Mouse (Mus musculus): ENCODE results near the gene Eprs.

DNA sequence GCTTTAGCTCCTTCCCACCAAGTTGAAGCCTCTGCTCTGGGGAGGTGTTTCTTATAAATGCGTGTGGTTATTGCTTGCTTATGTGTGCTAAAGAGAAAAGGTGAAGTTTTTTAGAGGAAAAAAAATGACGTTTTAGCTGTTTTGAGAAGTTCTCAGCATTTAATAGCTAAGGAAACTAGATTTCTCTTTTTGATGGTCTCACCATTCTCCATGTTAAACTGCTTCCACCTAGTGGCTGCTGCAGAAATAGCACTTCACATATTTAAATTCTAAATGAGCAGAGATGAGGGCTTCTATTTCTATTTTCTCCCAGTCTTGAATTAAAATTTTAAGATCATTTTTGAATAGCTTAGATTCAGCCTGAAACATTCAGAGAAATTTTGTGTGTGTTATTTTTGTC lies 41.2 kb downstream of the Eprs start:
- peak; percentile 70 for TF ChIP-seq CTCF (IDR thresholded peaks at IDR 0.05; ENCODE audit: low read depth)
- no peak for TF ChIP-seq EP300 (IDR thresholded peaks at IDR 0.05; ENCODE audit: low read depth)
